Mouse (Mus musculus): ENCODE data around the gene Sycp2l.

GRCm38 (mm10) chr13:41105541-41105940, 8.6 kb upstream of the Sycp2l start:
- TF ChIP-seq CTCF (IDR thresholded peaks at IDR 0.05), result no peak
- TF ChIP-seq EP300 (IDR thresholded peaks at IDR 0.05), result no peak
